Mouse (Mus musculus): ENCODE measurements around the gene Vmn2r13.
"Not testable (repeated sequence)": the region's sequence is repeated elsewhere in the genome, so short reads cannot be mapped to it uniquely, and the experiment has no call there.

DNA sequence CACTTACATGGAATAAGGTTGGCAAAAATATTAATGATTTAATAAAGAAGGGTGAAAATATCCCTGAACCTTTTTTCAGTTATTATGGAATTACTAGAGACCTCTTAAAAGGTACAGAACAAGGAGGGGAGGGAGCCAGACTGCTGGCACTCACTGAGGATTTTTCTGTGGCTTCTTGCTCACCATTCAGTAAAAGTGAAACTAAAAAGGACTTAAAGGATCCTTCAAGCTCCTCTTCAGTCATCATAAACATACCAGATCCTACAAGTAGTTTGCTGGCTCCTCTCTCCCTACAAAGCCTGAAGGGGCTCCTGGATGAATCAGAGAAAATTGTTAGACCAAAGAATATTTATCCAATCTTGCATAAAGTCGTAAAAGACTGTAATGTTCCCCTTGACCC is 32.4 kb downstream of the Vmn2r13 start:
- not testable (repeated sequence) for TF ChIP-seq MAFK (IDR thresholded peaks at IDR 0.05; ENCODE audit: insufficient read depth, low read depth, low read length); HCFC1 (IDR thresholded peaks at IDR 0.05; ENCODE audit: borderline replicate concordance, insufficient read depth, low read length); ZC3H11A (IDR thresholded peaks at IDR 0.05; ENCODE audit: borderline replicate concordance, low read depth, low read length); CHD2 (IDR thresholded peaks at IDR 0.05; ENCODE audit: low read depth, low read length)
